In the genomic region with DNA sequence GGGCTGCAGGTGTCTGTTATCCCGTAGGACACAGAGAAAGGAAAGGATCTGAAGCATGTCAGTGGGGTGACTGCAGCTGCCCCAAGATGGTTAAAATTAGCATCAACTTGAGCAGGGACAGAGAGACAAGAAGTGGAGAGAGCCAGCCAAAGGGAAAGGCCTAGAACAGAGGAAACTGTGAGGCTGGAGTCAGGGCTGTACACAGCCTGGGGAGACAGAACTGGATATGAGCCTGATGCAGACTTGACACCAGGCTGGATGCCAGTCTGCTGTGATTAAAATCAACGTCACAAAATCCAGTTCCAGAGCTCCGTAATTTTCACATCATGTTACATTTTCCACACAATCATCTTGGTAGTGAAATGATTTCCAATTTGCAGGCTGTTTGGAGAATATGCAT, we compare ENCODE assay signal across 9 mouse cellular contexts.
"Had no signal": no experiment of that assay in that cellular context is flagged by ENCODE, and none has a peak within 500 bp of the region (broad histone marks: within the 10 kb centered on the region; RNA-seq: fewer than 3 reads in every experiment).

No protein-coding gene starts in this region.

- ATAC-seq: midbrain, embryonic 13.5 days had no signal

- DNase-seq: kidney, postnatal 14 days; left cerebral cortex, postnatal 4 days; lung, adult 18-20 months; lung, postnatal 36 days; thymus, postnatal 4 days had no signal

- H3K36me3 ChIP-seq: limb, embryonic 13.5 days; midbrain, embryonic 13.5 days had no signal

- H3K4me1 ChIP-seq: limb, embryonic 13.5 days; midbrain, embryonic 13.5 days had no signal

- H3K27me3 ChIP-seq: limb, embryonic 13.5 days; midbrain, embryonic 13.5 days had no signal

- H3K4me3 ChIP-seq: limb, embryonic 13.5 days; midbrain, embryonic 13.5 days had no signal

- H3K9ac ChIP-seq: limb, embryonic 13.5 days; liver, embryonic 14.5 days; midbrain, embryonic 13.5 days had no signal

- H3K27ac ChIP-seq: limb, embryonic 13.5 days; liver, embryonic 14.5 days; midbrain, embryonic 13.5 days; stomach, postnatal 0 days had no signal

- H3K4me2 ChIP-seq: limb, embryonic 13.5 days; midbrain, embryonic 13.5 days had no signal
